Mouse (Mus musculus): ENCODE measurements around the gene Tulp2. TPM values are rescaled to one million over a fixed set of nuclear protein-coding genes. Genes with fewer than 3 reads are reported as not detected.
"Not testable (repeated sequence)": the region's sequence is repeated elsewhere in the genome, so short reads cannot be mapped to it uniquely, and the experiment has no call there.

Gene Tulp2
- total RNA-seq, 2 experiments from 2014 or later, result not detected

- DNase-seq (ENCODE audit: low spot score); intact Hi-C loops (cut with DNase I): not testable (repeated sequence)
These were observed 1.4 kb upstream of the Tulp2 start for GRCm38 (mm10) chr7:45480310-45480709.

GRCm38 (mm10) chr7:45482166-45482565, 489 bp downstream of the Tulp2 start:
- DNase-seq (ENCODE audit: low spot score), result no peak
- intact Hi-C loops (cut with DNase I), result no loop called here

- intact Hi-C loops (cut with DNase I); DNase-seq (ENCODE audit: low spot score): not testable (repeated sequence)
These were observed 3.3 kb downstream of the Tulp2 start for GRCm38 (mm10) chr7:45484985-45485384.

- intact Hi-C loops (cut with DNase I), result no loop called here
- DNase-seq (ENCODE audit: low spot score), result no peak
These were observed 4.5 kb downstream of the Tulp2 start for GRCm38 (mm10) chr7:45486158-45486557.

GRCm38 (mm10) chr7:45486761-45487415, 5.2 kb downstream of the Tulp2 start, which contains the start of gene Gm45808:
Gm45808 (minus strand) TSS chr7:45486811.
- intact Hi-C loops (cut with DNase I), result no loop called here

GRCm38 (mm10) chr7:45487861-45488292, 6.2 kb downstream of the Tulp2 start:
- intact Hi-C loops (cut with DNase I), result no loop called here
- DNase-seq (ENCODE audit: low spot score), result no peak

More at GRCm38 (mm10) chr7:45486761-45487415, 5.2 kb downstream of the Tulp2 start, which contains the start of gene Gm45808:
- no peak for DNase-seq (ENCODE audit: low spot score)

GRCm38 (mm10) chr7:45488293-45489204, 6.9 kb downstream of the Tulp2 start, which contains the start of gene Dhdh:
Dhdh (minus strand) TSS chr7:45488805.
- DNase-seq (ENCODE audit: low spot score), result peak; percentile 50
- intact Hi-C loops (cut with DNase I), result no loop called here

GRCm38 (mm10) chr7:45489578-45489977, 7.9 kb downstream of the Tulp2 start:
- intact Hi-C loops (cut with DNase I), result no loop called here
- no peak for DNase-seq (ENCODE audit: low spot score)

GRCm38 (mm10) chr7:45490822-45491221, 9.1 kb downstream of the Tulp2 start:
- intact Hi-C loops (cut with DNase I), result no loop called here

GRCm38 (mm10) chr7:45491264-45491663, 9.6 kb downstream of the Tulp2 start:
- intact Hi-C loops (cut with DNase I), result no loop called here
- no peak for DNase-seq (ENCODE audit: low spot score)

More at GRCm38 (mm10) chr7:45490822-45491221, 9.1 kb downstream of the Tulp2 start:
- no peak for DNase-seq (ENCODE audit: low spot score)

- intact Hi-C loops (cut with DNase I), result no loop called here
- DNase-seq (ENCODE audit: low spot score), result no peak
These were observed 10.7 kb downstream of the Tulp2 start for GRCm38 (mm10) chr7:45492225-45492844.

- DNase-seq (ENCODE audit: low spot score), result no peak
- intact Hi-C loops (cut with DNase I), result no loop called here
These were observed 11.3 kb downstream of the Tulp2 start for GRCm38 (mm10) chr7:45492951-45493350.

GRCm38 (mm10) chr7:45494548-45494947, 12.9 kb downstream of the Tulp2 start:
- DNase-seq (ENCODE audit: low spot score), result no peak
- intact Hi-C loops (cut with DNase I), result no loop called here

- no peak for DNase-seq (ENCODE audit: low spot score)
- intact Hi-C loops (cut with DNase I), result no loop called here
These were observed 16.8 kb downstream of the Tulp2 start for GRCm38 (mm10) chr7:45498427-45498826.

GRCm38 (mm10) chr7:45507583-45507982, 25.9 kb downstream of the Tulp2 start:
- intact Hi-C loops (cut with DNase I), result no loop called here
- no peak for DNase-seq (ENCODE audit: low spot score)

GRCm38 (mm10) chr7:45508561-45508960, 26.9 kb downstream of the Tulp2 start:
- intact Hi-C loops (cut with DNase I), result no loop called here
- DNase-seq (ENCODE audit: low spot score), result no peak

GRCm38 (mm10) chr7:45509181-45509882, 27.7 kb downstream of the Tulp2 start:
- intact Hi-C loops (cut with DNase I), result no loop called here
- no peak for DNase-seq (ENCODE audit: low spot score)

- DNase-seq (ENCODE audit: low spot score), result peak; percentile 88
- intact Hi-C loops (cut with DNase I), result no loop called here
These were observed 28.5 kb downstream of the Tulp2 start, which contains the start of gene Nucb1 for GRCm38 (mm10) chr7:45509912-45510787. Nucb1 (minus strand) TSS chr7:45510406.

- intact Hi-C loops (cut with DNase I), result no loop called here
- DNase-seq (ENCODE audit: low spot score), result no peak
These were observed 32.7 kb downstream of the Tulp2 start for GRCm38 (mm10) chr7:45514411-45514810.

Measured in heart, postnatal 25 days (tissue).